In genomic region chr8:83011286-83011685, GRCm38 (mm10) we compare ENCODE assay signal across 21 mouse cellular contexts.
DNase-seq lines count a peak whose midpoint lies in the region; ATAC-seq lines count a peak whose summit lies in the region.
"Had no signal": no experiment of that assay in that cellular context is flagged by ENCODE, and none has a peak within 500 bp of the region (broad histone marks: within the 10 kb centered on the region; RNA-seq: fewer than 3 reads in every experiment).

No protein-coding gene starts in this region.

- no peak overlapping the region for H3K9ac ChIP-seq in midbrain, embryonic 16.5 days (ENCODE audit: low read depth, low read length)
- H3K9ac ChIP-seq: heart, embryonic 12.5 days; hindbrain, embryonic 12.5 days; intestine, embryonic 15.5 days had no signal

- no peaks in the 10 kb centered on the region for H3K9me3 ChIP-seq in midbrain, embryonic 16.5 days (replicated peaks; ENCODE audit: control insufficient read depth, low read length, poor library complexity, severe bottlenecking)
- H3K9me3 ChIP-seq: embryonic facial prominence, embryonic 10.5 days; forebrain, embryonic 10.5 days; heart, embryonic 12.5 days; hindbrain, embryonic 12.5 days; intestine, embryonic 15.5 days had no signal

- H3K4me2 ChIP-seq in midbrain, embryonic 16.5 days (ENCODE audit: low read length), result no peak overlapping the region
- H3K4me2 ChIP-seq: heart, embryonic 12.5 days; hindbrain, embryonic 12.5 days; intestine, embryonic 15.5 days had no signal

- no peak for ATAC-seq in midbrain, embryonic 16.5 days
- ATAC-seq: activated CD4-positive, CD25-positive, alpha-beta regulatory T cell, adult 4 months; hindbrain, postnatal 0 days; intestine, embryonic 15.5 days; Patski had no signal

- H3K4me3 ChIP-seq in midbrain, embryonic 16.5 days (ENCODE audit: low read depth, low read length), result no peak overlapping the region
- H3K4me3 ChIP-seq: embryonic facial prominence, embryonic 10.5 days; forebrain, embryonic 10.5 days; heart, adult 2 months; heart, embryonic 12.5 days; hindbrain, embryonic 12.5 days; intestine, embryonic 15.5 days had no signal

- peaks cover 4% of the 10 kb centered on the region for H3K36me3 ChIP-seq in midbrain, embryonic 16.5 days (ENCODE audit: control insufficient read depth, insufficient read depth, low read length)
- H3K36me3 ChIP-seq: heart, embryonic 12.5 days; intestine, embryonic 15.5 days had no signal

- H3K4me1 ChIP-seq in midbrain, embryonic 16.5 days (ENCODE audit: control insufficient read depth, insufficient read depth, low read length), result no peaks in the 10 kb centered on the region
- H3K4me1 ChIP-seq: heart, embryonic 12.5 days; hindbrain, embryonic 12.5 days; intestine, embryonic 15.5 days had no signal

- peak; percentile 51 for DNase-seq in heart, adult 11 months
- no peak for DNase-seq in heart, adult 9 months (ENCODE audit: low spot score in 2 of 2)
- peak; percentile 12 for DNase-seq in right cerebral cortex, adult 18-20 months
- DNase-seq in right cerebral cortex, postnatal 14 days, result no peak
- DNase-seq in adrenal gland, postnatal 14 days, result peak; percentile 84
- peak; percentile 26 for DNase-seq in fibroblast of lung, adult 2 months (ENCODE audit: low read depth)
- no peak for DNase-seq in urinary bladder, postnatal 25 days (ENCODE audit: low spot score)
- DNase-seq: cerebellum, postnatal 10 days; gastrocnemius, postnatal 10 days; heart, adult 2 months; heart, postnatal 36 days; kidney, adult 18-20 months had no signal

- H3K27me3 ChIP-seq in midbrain, embryonic 16.5 days (ENCODE audit: control insufficient read depth, insufficient read depth, low read depth, low read length), result no peaks in the 10 kb centered on the region
- H3K27me3 ChIP-seq: heart, embryonic 12.5 days; hindbrain, embryonic 12.5 days; intestine, embryonic 15.5 days; Patski had no signal

- H3K27ac ChIP-seq in midbrain, embryonic 16.5 days (ENCODE audit: low read length), result no peak overlapping the region
- H3K27ac ChIP-seq: embryonic facial prominence, embryonic 10.5 days; forebrain, embryonic 10.5 days; heart, adult 2 months; hindbrain, embryonic 12.5 days; hindbrain, postnatal 0 days; intestine, embryonic 15.5 days had no signal

- 57% methylated on average over 2 of the region's 2 CpGs for WGBS in midbrain, embryonic 16.5 days

Comparison
In these comparisons a context has a peak if more than half of its experiments do, and no peak if none do; other contexts are left out.
1. DNase-seq: peak in heart, adult 11 months (single experiment), right cerebral cortex, adult 18-20 months (single experiment), adrenal gland, postnatal 14 days (single experiment) and fibroblast of lung, adult 2 months (single experiment); none in heart, adult 9 months (0 of 2), right cerebral cortex, postnatal 14 days (single experiment) and urinary bladder, postnatal 25 days (single experiment).